Mouse (Mus musculus) naive thymus-derived CD4-positive, alpha-beta T cell, adult 2 months (primary cell): ENCODE results near the gene Bpgm.

ENCODE experiments used
- DNase-seq: peaks from one replicate; pipeline ENCODE4 v3.0.0-alpha.2; 2011; ENCODE audit warnings: low read depth

The Bpgm gene

GRCm38 (mm10) chr6:34475974-34476794 is at the start of gene Bpgm:
Bpgm (plus strand) TSS chr6:34476207.
- peak; percentile 99 for DNase-seq

DNA sequence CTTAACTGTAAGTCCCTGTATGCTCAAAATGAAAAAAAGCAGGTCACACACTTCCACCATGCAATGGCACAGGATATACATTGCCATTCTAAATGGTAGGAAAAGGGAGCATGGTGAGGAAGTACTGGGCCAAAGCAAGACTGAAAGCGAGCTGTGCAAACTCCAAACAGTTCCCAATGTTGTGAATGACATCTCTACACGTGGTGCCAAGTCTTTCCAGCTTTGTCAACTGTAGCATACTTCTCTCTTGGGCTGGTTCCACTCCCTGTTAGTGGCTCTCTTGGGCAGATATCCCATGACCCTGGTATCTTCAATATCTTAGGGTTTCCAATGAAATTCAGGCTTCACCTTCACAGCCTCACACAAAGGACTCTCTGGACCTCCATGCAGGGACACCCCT is 37.0 kb upstream of the Bpgm start:
- DNase-seq, result no peak

DNA sequence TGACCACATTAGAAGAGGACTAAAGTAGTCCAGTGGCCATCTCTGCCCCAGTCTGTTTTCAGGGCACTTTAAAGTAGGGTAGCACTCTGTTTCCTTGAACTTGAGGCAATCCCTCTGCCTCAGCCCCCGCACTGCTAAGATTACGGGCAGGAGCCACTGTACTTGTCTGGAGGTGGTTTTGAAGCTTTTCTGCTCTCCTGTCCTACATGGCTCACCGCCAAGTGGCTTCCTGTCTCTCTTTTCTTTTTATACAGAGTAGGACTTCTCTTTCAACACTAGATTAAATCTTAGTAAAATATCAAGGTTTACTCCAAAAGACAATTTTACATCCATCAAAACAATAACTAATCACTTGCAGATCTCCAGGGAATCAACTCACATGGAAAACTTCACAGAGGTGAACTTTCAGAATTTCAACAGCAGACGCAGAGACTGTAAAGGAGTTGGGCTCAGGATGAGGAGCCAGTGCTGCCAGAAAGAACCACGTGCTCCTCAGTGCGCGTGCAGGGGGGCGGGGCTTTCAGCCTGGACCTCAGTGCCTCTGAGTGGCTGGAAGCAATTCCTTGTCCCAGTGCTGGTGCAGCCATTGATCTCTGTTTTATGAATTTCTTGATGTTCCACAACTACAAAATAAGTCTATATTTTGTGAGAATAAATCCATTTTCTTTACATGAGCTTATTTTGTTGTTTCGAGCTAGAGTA is 34.3 kb upstream of the Bpgm start:
- DNase-seq, result peak; percentile 27

DNA sequence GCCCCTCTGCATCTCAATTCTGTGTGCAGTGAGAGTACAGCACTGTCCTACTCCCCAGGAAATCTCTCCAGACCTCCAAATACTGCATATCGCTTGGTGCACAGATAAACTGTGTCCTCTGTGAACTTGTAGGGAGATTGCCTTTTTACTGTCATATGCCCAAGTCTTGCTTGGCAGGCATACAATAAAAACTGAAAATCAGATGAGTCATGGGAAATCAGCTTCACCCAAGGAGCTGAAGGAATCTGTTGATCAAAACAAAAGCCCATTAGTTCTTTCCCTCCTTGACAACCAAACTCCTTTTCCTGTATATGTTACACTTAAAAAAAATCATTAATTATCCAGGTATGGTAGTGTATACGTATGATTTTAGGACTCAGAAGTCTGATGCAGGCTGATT is 32.2 kb upstream of the Bpgm start:
- no peak for DNase-seq

DNA sequence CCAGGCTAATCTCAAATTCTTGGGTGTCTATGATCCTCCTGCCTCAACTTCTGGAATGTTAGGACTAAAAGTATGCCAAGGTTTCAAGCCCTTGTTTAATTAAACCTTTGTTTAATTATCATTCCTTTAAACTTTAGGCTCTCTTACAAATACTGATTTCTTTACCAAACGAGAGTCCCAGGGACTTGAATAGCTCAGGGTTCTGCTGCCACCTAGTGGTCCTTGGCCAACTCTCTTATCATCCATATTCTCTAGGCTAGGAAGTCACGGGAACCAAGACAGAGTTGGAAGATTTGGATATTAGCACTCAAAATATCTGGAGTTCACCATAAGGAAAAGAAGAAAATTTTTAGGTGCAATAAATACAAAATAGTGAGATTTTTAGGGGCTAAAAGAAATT is 28.0 kb upstream of the Bpgm start:
- peak; percentile 81 for DNase-seq

- no peak for DNase-seq
Measured at GRCm38 (mm10) chr6:34448696-34449095, 27.3 kb upstream of the Bpgm start.

DNA sequence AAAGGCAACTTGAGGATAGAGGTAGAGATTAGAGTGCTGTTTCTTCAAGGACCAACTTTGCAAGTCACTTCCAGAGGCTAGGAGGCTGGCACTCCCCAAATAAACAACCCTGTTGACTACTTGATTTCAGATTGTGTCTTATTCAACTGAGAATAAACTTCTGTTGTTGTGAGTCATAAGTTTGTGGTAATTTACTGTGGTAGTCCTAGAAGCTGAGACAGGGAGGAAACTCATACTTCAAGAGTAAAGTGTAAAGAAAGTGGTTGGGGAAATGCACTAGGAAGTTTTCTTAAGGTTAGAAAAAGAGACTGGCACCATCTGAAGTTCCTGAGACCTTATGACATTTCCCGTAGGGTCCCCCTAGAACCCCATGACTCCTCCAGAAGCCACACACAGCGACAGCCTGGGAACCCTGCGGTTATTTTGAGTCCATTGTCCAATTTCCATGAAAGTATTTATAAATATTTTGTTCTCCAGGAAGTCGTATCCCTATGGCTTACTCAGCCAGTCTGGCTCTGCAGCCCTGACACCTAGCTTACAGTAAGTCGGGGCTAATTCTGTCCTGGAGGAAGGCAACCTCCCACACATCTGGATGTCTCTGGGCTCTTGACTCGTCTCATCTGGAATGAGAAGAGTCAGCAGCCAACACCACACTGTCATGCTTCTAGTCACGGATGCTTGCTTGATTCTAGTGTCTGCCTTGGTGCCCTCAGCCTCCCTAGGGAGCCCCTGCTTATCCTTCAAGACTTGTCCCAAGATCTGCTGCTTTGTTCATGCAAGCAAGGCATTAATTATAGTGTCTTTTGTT is 22.8 kb upstream of the Bpgm start:
- no peak for DNase-seq

DNA sequence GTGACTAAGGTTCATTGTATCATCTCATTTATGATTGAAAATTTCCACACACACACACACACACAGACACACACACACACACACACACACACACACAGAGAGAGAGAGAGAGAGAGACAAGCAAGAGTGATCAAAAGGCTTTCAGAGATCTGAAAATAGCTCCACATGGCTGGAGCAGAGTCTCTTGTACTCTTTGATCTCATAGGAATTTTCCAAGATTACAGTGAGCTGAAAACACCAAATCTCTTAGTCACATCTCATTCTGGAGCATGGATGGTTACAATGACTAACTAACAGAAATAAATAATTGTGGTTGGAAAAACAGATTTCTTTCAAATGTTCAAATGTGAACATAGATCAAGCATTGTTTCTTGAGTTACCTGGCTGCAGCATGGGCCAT is 16.6 kb upstream of the Bpgm start:
- DNase-seq, result no peak

- DNase-seq, result no peak
Measured at GRCm38 (mm10) chr6:34460651-34461050, 15.4 kb upstream of the Bpgm start.

DNA sequence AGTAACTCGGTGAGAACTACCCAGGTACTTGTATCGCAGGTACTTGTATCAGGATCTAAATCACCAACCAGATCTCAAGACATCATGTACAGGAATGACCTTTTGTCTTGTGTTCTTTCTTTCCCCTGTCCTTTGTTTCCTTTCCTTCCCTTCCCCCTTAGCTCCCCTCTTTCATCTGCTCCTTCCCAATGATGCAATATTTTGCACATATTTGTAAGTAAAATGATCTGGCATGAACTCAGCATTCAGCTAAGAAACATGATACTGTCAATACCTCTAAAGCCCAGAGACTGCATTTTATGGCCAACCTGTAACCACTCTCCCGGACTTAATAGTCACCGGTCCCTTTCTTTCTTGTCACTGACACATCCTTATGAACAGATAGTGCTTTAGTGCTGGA is 12.4 kb upstream of the Bpgm start:
- no peak for DNase-seq

GRCm38 (mm10) chr6:34471434-34472110 is 4.4 kb upstream of the Bpgm start:
- no peak for DNase-seq

DNA sequence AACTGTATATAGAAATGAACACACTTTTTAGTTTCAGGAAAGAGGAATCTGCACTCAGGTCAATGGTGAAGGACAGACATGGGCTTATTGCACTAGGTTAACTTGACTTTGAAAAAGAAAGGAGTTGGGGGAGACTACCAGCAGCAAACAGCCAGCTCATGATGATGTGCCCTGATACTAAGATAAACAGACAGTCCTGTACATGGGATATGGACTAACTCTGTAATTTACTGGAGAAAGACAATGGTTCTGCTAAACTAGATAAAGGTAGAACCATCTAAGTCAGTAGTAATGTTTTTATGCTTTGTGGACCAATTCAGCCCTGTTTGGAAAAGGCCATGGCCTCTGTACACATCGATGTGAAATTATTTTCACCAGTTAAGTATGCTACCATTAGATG is 2.7 kb upstream of the Bpgm start:
- no peak for DNase-seq

DNA sequence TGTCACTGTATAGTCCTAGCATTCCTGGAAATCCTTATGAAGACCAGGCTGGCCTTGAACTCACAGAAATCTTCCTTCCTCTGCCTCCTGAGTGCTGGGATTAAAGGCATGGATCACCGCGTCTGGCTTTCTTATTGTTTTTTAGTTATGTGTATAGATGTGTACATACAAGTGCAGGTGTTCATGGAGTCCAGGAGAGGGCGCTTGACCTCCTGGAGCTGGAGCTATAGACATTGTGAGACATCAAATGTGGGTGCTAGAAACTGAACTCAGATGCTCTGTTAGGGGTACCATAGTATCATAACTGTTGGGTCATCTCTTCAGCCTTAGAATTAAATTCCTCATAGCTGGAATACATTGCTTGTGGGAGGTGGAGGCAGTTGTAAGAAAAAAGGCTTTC is 2.0 kb upstream of the Bpgm start:
- peak; percentile 61 for DNase-seq

DNA sequence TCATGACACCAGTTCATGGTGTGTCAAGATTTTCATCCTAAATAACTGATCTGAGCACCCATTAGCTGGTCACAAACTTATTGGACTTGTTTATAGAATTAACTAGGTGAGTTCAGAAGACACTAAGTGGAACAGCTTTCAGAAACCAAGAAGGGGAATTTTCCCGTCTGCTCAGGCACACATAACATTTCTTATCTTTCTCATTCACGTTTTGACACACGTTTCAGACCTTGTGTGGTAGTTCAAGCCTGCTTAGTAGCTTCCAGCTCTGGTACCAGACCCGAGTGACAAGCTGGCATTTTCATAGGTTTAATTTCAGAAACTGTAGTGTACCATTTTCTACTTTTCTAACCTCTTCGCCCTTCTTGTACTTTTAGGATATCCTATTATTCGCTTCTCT is 616 bp upstream of the Bpgm start:
- no peak for DNase-seq

DNA sequence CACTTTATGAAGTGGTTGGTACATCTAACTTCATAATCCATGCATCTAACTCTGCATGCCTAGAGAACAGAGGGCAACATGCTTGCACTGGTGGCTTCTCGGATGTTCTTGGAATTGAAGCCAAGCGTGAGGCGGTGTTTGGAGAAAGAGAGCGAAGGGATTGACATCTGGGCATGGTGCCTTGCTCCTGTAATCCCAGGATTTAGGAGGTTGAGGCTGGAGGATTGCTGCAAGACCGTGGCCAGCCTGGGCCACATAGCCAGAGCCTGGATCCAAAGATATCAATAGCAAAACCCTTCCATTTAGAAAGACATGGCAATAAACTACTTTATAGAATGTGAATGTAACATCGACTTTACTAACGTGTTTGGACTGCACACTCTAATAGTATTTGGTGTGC is 2.0 kb downstream of the Bpgm start:
- no peak for DNase-seq

GRCm38 (mm10) chr6:34478677-34479360 is 2.8 kb downstream of the Bpgm start:
- DNase-seq, result no peak

GRCm38 (mm10) chr6:34479531-34479930 is 3.5 kb downstream of the Bpgm start:
- DNase-seq, result no peak

DNA sequence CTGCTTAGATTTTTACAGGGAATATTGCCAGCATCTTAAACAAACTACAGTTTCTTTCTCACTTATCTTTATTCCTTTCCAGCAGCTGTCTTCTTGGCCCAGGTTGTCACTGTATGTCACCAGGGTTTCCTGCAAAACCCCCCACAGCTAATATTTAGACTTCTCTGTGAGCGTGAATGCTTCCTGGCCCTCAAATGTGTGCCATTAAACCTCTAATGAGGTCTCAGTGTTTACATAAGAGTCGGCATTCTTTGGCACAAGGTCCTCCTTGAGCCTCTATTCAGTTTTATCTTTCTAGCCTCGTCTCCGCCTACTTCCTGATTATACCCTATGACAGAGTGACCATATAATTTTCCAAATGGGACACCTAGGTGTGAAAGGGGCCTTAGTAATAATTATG is 4.7 kb downstream of the Bpgm start:
- DNase-seq, result no peak

DNA sequence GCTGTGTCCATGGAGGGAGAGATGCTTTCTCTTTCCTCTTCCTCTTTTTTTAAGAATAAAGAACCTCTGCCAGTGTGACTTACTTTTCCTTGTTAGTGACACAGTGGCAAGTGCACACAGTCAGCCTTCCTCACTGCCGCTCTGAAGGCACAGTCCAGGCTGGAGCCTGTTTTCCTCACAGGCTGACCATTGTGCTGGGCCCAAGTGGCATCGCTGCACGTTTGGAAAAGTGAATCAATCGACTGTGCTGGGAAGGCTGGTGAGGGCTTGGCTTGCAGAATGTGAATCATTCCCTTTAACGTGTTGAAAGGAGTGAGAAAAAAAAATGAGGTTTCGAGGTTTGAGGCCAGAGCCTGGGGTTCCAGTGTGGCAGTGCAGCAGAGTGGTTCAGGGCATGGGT is 5.3 kb downstream of the Bpgm start:
- no peak for DNase-seq

GRCm38 (mm10) chr6:34482842-34483241 is 6.8 kb downstream of the Bpgm start:
- DNase-seq, result no peak

DNA sequence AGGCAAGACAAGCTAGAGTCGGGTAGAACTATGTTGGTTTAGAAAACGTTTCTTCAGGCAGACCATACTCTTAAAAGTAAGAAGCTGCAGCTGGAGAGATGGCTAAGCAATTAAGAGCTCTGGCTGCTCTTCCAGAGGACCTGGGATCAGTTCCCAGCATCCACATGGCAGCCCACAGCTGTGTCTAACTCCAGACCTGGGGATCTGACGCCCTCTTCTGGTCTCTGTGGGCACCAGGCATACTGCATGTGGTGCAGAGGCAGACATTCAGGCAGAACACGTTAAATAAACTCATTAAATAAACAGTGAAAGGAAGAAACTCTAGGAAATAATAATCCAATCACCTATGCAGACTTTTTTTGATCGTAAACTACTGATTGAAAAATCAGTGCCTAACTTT is 7.4 kb downstream of the Bpgm start:
- DNase-seq, result no peak

DNA sequence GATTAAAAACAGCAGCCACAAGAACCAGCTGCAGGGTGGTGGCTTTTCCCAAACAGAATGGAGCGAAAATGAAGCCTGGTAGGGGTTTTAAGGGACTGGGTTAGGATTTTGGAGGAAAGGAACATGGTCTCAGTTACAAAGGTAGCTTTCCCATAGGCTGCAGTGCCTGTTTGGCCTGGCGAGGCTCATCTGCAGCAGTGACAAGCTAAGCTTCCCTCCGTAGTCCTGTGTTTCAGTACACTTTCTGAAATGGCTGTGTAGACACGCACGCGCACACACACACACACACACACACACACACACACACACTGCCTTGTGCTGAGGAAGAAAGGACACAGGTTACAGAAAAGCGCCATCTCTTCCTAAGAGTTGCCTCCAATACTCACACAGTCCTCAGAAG is 7.8 kb downstream of the Bpgm start:
- DNase-seq, result no peak
